Mouse (Mus musculus) embryonic facial prominence, embryonic 15.5 days (tissue): ENCODE results near the gene Pxn. TPM values are rescaled to one million over a fixed set of nuclear protein-coding genes. Genes with fewer than 3 reads are reported as not detected.

Experiments used
- ATAC-seq: fragments of 200-750 bp; cut with Nextera tagmentation; 2 replicates; pipeline ENCODE4 v1.8.0; 2017; ENCODE audit warnings: low read depth, moderate TSS enrichment; ENCODE audit not compliant: insufficient number of reproducible peaks, low FRiP score, low TSS enrichment
- H3K27ac ChIP-seq: fragments of 300-500 bp; sonication (generic); replicated peaks from 2 replicates; pipeline ENCODE4 v1.5.1; 2015; ENCODE audit warnings: mild to moderate bottlenecking, inconsistent platforms
- H3K27me3 ChIP-seq: fragments of 300-500 bp; sonication (generic); 2 replicates; pipeline ENCODE4 v1.6.1; 2015; ENCODE audit warnings: inconsistent platforms
- H3K36me3 ChIP-seq: fragments of 300-500 bp; sonication (generic); 2 replicates; pipeline ENCODE4 v1.6.1; 2015; ENCODE audit warnings: mild to moderate bottlenecking, inconsistent platforms
- H3K4me1 ChIP-seq: fragments of 300-500 bp; sonication (generic); 2 replicates; pipeline ENCODE4 v1.6.1; 2015; ENCODE audit warnings: inconsistent platforms
- H3K4me2 ChIP-seq: fragments of 300-500 bp; sonication (generic); replicated peaks from 2 replicates; pipeline ENCODE4 v1.6.1; 2015; ENCODE audit warnings: mild to moderate bottlenecking, inconsistent platforms
- H3K4me3 ChIP-seq: fragments of 300-500 bp; sonication (generic); replicated peaks from 2 replicates; pipeline ENCODE4 v1.5.1; 2015; ENCODE audit warnings: mild to moderate bottlenecking, inconsistent platforms
- H3K9ac ChIP-seq: fragments of 300-500 bp; sonication (generic); 2 replicates; pipeline ENCODE4 v1.6.1; 2015; ENCODE audit warnings: inconsistent platforms
- H3K9me3 ChIP-seq: fragments of 300-500 bp; sonication (generic); replicated peaks from 2 replicates; pipeline ENCODE4 v1.6.1; 2016; ENCODE audit warnings: inconsistent platforms
- WGBS: fragments of 180-500 bp; shearing (Covaris S2); methylation state at CpG from one replicate; pipeline ENCODE4 v1.1.7; 2015; 5-methylcytosine and 5-hydroxymethylcytosine counted together
- polyA plus RNA-seq: library from polyadenylated mRNA; unstranded; fragments of >200 nt; fragmentation: Nextera tagmentation; extraction: Ambion mirVana; gene quantifications from 2 replicates; pipeline ENCODE4 v1.2.1, GENCODE M21; 2015

Pxn gene
- polyA plus RNA-seq, 1 experiment from 2014 or later = 52.8 TPM

DNA sequence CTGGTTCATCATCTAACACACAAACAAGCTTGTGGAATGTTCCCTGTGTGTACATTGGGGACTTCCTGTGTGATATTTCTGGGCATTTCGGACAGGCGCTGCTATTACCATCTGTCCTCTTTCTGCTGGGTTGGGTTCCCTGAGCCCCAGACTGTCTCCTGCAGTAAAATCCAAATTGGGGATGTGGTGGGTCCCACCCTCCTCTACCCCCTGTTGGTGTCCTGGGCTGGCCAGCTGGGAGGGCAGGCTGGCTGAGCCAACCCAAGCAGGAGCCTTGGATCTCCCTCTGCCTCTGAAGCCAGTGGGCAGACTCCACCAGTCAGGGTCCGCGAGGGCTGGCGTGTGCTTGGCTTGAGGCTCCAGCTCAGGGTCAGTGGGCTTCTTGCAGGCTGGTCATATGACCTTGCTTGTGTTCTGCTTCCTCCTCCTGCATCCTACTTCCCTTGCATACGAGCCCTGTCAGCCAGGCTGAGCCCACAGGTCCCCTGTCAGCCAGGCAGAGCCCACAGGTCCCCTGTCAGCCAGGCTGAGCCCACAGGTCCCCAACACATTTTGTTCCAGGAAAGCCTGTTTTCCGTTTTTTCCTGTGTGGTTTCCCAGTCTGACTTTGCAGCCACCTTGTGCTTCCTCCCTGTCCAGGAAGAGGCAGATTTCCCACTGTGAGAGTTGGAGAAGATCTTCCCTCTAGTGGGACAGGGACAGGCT lies 23.4 kb downstream of the Pxn start:
- H3K4me1 ChIP-seq = peaks cover 85% of the 10 kb centered on the region
- no peak overlapping the region for H3K4me3 ChIP-seq
- H3K27me3 ChIP-seq = no peaks in the 10 kb centered on the region
- ATAC-seq = no peak
- H3K9me3 ChIP-seq = no peaks in the 10 kb centered on the region
- 51% methylated on average over 7 of the region's 7 CpGs for WGBS
- H3K4me2 ChIP-seq = no peak overlapping the region; the same call in 1 of the 2 replicates
- no peak overlapping the region for H3K9ac ChIP-seq
- no peaks in the 10 kb centered on the region for H3K36me3 ChIP-seq
- H3K27ac ChIP-seq = peak overlapping the region; percentile 82

DNA sequence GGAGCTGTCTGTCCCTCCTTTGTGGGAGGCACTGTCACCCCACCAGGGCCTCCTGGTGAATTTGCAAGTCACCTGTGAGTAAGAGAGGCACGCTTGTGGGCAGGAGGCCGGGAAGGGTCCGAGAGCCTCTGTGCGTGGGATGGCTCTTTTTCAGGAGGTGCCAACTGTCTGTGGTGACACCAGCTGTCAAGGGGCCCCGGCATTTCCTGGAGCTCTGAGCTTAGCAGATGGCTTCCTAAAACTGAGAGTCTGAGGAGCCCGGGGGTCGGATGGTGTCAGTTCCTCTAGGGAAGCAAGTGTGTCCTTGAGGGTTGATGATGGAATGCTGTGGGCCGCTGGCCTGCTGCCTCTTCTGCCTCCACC lies 24.0 kb downstream of the Pxn start:
- no peak for ATAC-seq
- Histone ChIP-seq H3K4me3 (no peak overlapping the region), H3K27me3 (no peaks in the 10 kb centered on the region), H3K9me3 (no peaks in the 10 kb centered on the region), H3K9ac (no peak overlapping the region), H3K27ac (peak overlapping the region; percentile 82), H3K4me1 (peaks cover 86% of the 10 kb centered on the region), H3K36me3 (no peaks in the 10 kb centered on the region), H3K4me2 (no peak overlapping the region; the same call in 1 of the 2 replicates)
- 45% methylated on average over 8 of the region's 8 CpGs for WGBS

DNA sequence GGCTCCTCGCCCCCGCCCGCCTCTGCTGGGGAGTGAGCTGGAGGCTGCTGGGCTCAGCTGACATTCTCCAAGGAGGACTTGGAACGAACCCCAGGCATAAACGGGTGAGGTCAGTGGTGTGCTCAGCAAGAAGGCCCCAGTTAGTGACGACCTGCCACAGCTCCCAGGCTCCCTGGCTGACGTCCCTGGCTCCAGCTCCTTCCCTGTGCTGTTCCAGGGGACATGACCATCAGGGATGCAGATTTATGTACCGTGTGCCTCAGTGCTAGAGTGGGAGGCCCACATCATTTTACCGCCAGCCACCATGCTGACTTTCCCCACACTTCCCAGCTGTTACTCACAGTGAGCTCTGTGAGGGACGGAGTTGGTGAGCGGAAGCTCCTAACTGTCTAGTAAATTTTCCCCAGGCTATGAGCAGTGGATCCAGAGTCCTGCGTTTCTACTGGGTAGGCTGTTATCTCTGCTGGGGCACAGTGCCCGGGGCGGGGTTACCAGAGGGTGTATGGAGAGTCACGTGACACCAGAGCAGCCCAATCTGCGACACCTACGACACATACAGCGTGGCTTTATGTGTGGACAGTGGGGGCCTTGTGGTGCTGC lies 25.3 kb downstream of the Pxn start:
- no peaks in the 10 kb centered on the region for H3K27me3 ChIP-seq
- peaks cover 78% of the 10 kb centered on the region for H3K4me1 ChIP-seq
- no peaks in the 10 kb centered on the region for H3K9me3 ChIP-seq
- WGBS = 33% methylated on average over 18 of the region's 18 CpGs
- peak overlapping the region; percentile 80 for H3K27ac ChIP-seq
- ATAC-seq = peak; percentile 49; the same call in 1 of the 2 replicates
- no peaks in the 10 kb centered on the region for H3K36me3 ChIP-seq
- H3K9ac ChIP-seq = no peak overlapping the region
- no peak overlapping the region for H3K4me3 ChIP-seq
- peak overlapping the region; percentile 1; the same call in 1 of the 2 replicates for H3K4me2 ChIP-seq

DNA sequence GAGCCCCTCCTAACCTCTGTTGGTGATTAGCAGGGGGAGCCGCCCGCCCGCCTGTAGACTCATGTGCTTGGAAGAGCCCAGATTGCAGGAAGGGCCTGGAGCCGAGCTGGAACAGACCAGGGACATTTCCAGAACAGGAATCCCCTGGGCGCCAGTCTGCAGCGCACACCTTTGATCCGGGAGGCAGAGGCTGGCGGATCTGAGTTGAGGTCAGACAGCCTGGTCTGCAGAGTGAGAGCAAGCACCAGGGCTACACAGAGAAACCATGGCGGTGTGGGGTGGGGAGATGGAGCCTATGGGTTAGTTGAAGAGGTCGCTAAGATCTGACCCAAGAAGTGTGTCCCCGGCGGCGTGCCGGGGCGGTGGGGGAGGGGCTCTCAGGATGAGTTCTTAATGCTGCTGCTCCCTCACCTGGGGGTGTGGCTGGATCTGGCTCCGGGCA lies 27.8 kb downstream of the Pxn start:
- WGBS = 11% methylated on average over 16 of the region's 16 CpGs
- Histone ChIP-seq H3K9ac (no peak overlapping the region), H3K4me3 (no peak overlapping the region), H3K4me2 (peak overlapping the region; percentile 26; the same call in 1 of the 2 replicates), H3K36me3 (no peaks in the 10 kb centered on the region), H3K4me1 (peaks cover 83% of the 10 kb centered on the region), H3K9me3 (no peaks in the 10 kb centered on the region), H3K27ac (peak overlapping the region; percentile 45), H3K27me3 (no peaks in the 10 kb centered on the region)
- ATAC-seq = no peak

DNA sequence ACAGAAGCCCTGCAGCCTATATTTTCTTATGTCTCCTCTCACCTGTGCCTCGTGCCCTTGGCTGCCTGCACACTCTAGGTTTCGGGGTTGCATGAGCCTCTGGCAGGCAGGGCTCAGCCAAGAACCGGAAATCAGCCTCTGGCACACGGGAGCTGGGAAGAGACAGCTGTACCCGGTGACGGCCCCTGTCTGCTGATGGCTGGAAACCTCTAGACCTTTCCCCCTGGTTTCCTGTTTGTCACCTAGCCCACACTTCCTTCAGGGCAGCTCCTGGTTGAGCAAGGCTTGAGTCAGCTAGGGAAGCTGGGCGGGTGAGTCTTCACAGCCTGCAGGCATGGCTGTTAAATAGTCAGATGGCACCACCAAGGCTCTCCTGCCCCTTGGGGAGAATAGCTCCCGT lies 28.4 kb downstream of the Pxn start:
- no peak overlapping the region for H3K9ac ChIP-seq
- 17% methylated on average over 8 of the region's 8 CpGs for WGBS
- no peak for ATAC-seq

DNA sequence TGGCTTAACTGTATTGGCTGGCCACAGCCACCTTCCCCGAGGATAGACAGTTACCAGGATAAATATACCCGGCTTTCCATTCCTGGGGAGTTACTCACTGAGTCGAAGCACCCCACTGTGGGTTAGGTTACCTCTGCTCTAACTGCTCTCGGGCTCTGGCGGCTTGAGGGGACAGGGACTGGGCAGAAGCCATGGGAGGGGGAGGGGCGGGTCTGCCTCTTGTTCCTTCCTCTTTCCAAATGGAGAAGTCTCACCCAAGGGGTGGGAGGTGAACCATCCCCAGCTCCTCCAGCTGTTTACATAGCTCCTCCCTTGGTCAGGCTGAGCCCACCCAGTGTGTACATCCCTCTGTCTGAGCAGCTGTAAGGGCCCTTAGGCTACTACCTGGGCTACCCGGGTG lies 29.2 kb downstream of the Pxn start:
- Histone ChIP-seq H3K36me3 (no peaks in the 10 kb centered on the region), H3K4me1 (peaks cover 75% of the 10 kb centered on the region), H3K4me2 (no peak overlapping the region), H3K4me3 (no peak overlapping the region), H3K27ac (no peak overlapping the region; the same call in 1 of the 2 replicates), H3K9ac (no peak overlapping the region), H3K27me3 (no peaks in the 10 kb centered on the region), H3K9me3 (no peaks in the 10 kb centered on the region)
- ATAC-seq = no peak
- WGBS = 29% methylated on average over 7 of the region's 7 CpGs

More for the DNA sequence above, 28.4 kb downstream of the Pxn start:
- Histone ChIP-seq H3K27ac (peak overlapping the region; percentile 48; the same call in 1 of the 2 replicates), H3K4me2 (peak overlapping the region; percentile 26; the same call in 1 of the 2 replicates), H3K4me1 (peaks cover 82% of the 10 kb centered on the region), H3K9me3 (no peaks in the 10 kb centered on the region), H3K27me3 (no peaks in the 10 kb centered on the region), H3K36me3 (no peaks in the 10 kb centered on the region), H3K4me3 (no peak overlapping the region)

DNA sequence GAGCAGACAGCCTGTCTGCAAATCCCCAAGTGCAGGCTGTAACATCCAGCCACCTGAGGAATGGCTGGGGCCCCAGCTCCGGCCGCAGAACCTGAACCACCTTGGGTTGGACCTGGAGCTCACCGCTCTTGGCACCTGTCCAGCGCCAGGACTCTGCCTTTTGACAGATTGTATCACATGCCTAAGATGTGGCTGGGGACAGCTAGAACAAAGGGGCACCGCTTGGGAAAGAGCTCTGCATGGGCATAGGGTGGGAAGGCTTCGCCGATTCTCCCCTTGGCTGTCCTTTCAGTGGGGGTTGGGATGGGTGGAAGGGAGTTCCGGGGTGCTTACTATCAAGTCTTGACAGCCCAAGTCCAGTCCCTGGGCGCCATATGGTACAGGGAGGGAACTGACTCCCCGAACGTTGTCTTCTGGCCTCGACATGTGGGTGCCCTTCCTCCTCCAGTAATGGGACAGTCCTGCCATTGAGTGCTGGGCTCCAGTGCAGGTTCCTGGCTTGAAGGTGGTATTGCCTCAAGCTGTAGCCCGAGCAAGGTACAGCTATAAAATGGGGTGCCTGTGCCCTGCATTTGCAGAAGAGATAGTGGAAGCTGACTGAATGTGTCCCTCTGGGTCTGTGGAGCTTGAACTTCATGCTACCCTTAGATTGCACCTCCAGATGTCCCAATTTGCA lies 31.7 kb downstream of the Pxn start:
- Histone ChIP-seq H3K4me3 (no peak overlapping the region), H3K4me2 (peak overlapping the region; percentile 22; the same call in 1 of the 2 replicates)

DNA sequence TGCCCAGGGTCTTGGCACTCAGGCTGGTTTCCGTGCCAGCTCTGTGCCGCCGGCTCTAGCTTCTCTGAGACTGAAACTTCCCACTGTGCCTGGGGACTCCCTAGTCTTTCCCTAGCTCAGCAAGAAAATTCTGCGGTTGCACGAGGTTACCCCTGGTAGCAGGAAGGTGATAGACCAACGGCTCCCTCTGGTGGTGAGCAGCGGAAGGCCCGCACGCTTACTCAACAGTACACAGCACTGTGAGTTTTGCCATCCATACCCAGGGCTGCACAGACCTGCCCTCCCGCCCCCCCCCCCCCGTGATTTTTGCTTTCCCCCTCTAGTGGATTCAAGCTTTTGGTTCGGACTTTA lies 32.2 kb downstream of the Pxn start:
- Histone ChIP-seq H3K27me3 (no peaks in the 10 kb centered on the region), H3K27ac (peak overlapping the region; percentile 78), H3K4me3 (no peak overlapping the region), H3K9ac (no peak overlapping the region), H3K4me1 (peaks cover 60% of the 10 kb centered on the region), H3K36me3 (no peaks in the 10 kb centered on the region), H3K9me3 (no peaks in the 10 kb centered on the region), H3K4me2 (peak overlapping the region; percentile 22; the same call in 1 of the 2 replicates)
- peak; percentile 87 for ATAC-seq
- 1% methylated on average over 12 of the region's 12 CpGs for WGBS

More for the DNA sequence above, 31.7 kb downstream of the Pxn start:
- Histone ChIP-seq H3K27ac (peak overlapping the region; percentile 78), H3K9ac (no peak overlapping the region), H3K9me3 (no peaks in the 10 kb centered on the region), H3K27me3 (no peaks in the 10 kb centered on the region), H3K36me3 (no peaks in the 10 kb centered on the region), H3K4me1 (peaks cover 60% of the 10 kb centered on the region)
- WGBS = 51% methylated on average over 13 of the region's 13 CpGs
- no peak for ATAC-seq

DNA sequence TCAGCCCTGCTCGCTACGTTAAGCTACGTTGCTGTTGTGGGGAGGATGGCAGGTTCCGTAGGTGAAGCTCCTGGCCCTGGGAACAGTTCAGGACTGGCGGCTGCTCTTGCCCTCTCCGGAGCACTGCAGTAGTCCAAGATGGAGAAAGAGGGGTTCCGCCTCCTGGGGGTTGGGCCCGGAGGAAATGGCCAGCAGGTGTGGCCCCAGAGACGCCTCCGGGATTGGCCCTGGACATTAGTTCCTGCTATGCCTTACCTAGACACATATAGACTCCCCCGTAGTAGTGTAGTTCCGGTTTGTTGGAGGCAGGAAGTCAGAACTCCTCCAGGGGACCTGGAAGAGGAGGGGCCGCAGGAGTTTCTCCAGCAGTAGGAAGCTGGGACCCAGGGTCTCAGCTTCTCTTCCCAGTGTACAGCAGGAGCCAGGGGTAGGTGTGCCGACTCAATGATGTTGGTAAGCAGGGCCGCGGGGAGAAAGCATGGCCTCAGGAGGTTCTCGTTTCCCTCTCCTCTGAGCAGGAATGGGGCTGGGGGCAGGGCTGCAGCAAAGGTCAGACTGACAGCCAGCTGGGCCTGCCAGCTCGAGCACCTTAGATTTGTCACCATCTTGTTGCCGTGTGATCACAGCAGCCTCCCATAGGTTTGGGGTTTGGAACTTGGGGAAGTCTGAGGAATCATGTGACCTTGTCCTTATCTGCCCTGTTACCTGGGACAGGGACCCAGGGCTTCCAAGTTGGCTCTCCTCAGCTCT lies 36.3 kb downstream of the Pxn start:
- Histone ChIP-seq H3K9ac (no peak overlapping the region), H3K9me3 (no peaks in the 10 kb centered on the region), H3K27ac (peak overlapping the region; percentile 71), H3K4me3 (no peak overlapping the region), H3K27me3 (no peaks in the 10 kb centered on the region), H3K4me2 (peak overlapping the region; percentile 28), H3K36me3 (peaks cover 32% of the 10 kb centered on the region), H3K4me1 (peaks cover 71% of the 10 kb centered on the region)
- ATAC-seq = no peak
- WGBS = 43% methylated on average over 19 of the region's 19 CpGs

DNA sequence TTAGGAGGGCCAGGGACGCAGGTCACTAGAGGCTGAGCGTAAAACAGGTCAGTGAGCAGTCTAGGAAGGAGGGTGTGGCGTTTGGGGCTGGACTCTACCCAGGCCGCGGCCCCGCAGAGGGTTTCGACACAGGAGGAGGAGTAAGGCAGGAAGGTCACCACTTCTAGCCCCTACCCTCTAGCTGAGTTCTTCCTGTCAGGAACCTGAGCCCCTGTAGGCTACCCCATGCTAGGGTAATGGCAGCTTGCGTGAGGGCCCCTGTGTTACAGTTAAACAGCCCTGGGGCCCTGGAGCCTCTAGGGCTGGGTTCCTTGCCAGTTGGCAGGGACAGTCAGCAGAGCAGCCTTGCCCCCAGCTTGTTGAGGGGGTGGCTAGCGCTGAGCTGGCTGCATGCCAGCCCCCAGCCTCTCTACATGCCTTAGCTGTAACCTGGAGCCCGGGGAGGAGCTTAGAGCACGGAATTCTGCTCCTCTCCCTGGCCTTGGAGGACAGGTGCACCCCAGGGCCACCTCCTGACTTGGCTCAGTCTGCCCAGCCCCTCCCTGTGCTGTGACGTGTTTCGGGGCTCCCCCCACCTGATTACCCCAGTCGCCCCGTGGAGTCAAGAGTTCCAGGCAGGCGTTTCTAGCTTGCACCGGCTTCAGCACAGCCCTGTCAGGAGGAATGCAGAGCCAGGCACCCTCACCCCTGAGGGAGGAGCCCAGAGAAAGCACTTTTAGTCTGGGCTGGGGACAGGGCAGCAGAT lies 37.2 kb downstream of the Pxn start:
- Histone ChIP-seq H3K9me3 (no peaks in the 10 kb centered on the region), H3K4me3 (no peak overlapping the region), H3K27ac (peak overlapping the region; percentile 71), H3K4me1 (peaks cover 63% of the 10 kb centered on the region), H3K9ac (no peak overlapping the region), H3K4me2 (peak overlapping the region; percentile 28), H3K27me3 (no peaks in the 10 kb centered on the region), H3K36me3 (peaks cover 41% of the 10 kb centered on the region)
- peak; percentile 64 for ATAC-seq
- WGBS = 28% methylated on average over 17 of the region's 17 CpGs
